Mouse (Mus musculus) liver, adult 2 months (tissue): ENCODE data around the gene BC048507.

Source experiments
- CTCF ChIP-seq: fragments of 200-500 bp; IDR thresholded peaks from 2 replicates; pipeline ENCODE4 v1.5.1; 2011; ENCODE audit warnings: low read depth, low read length, control low read depth
- POLR2A ChIP-seq: fragments of 200-500 bp; IDR thresholded peaks from 2 replicates; pipeline ENCODE4 v1.6.1; 2011; ENCODE audit warnings: low read length, control low read depth; ENCODE audit not compliant: insufficient read depth; ENCODE audit errors: extremely low read depth

DNA sequence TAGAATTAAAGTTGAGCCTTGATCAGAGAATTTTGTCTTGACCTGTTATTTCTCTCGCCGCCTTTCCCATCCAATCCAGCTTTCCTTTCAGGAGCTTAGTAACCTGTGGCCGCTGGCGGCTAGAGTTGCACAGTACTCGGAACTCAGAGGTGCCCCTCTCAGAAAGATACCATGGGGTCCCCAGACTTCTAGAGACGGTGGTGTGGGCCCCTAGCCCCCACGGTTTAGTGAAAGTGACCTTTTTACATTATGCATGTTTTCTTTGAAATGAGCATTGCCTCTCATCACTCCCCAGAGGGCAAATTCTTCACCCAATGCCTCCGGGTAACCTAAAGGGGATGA is 18.3 kb upstream of the BC048507 start:
- no peak for TF ChIP-seq POLR2A
- TF ChIP-seq CTCF, result no peak
